Comparison of ENCODE assay signal across 8 mouse cellular contexts in the genomic region with DNA sequence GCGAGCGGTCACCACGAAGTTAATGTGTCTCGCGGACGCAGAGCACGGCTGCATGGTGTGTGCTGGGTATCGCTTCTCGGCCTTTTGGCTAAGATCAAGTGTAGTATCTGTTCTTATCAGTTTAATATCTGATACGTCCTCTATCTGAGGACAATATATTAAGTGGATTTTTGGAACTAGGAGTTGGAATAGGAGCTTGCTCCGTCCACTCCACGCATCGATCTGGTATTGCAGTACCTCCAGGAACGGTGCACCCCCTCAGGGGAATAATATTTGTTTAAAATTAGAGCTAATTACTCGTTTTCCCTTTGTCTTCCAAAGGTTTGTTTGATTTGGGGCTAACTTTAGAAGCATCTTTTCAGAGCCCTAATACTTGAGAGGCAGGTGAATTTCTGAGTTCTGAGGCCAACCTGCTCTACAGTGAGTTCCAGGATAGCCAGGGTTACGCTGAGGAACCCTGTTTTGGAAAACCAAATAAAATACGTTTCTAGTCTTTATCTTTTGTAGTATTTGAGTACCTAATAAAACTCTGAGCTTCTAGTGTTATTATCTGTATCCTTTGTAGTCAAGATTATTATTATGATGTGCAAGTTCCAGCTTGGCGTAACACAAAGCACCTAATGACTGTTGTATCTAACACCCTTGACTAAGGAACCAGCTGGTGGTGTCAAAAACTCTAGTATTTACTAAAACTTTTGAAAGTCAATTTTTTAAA. TPM values are rescaled to one million over a fixed set of nuclear protein-coding genes. Genes with fewer than 3 reads are reported as not detected.
DNase-seq lines count a peak whose midpoint lies in the region; ATAC-seq lines count a peak whose summit lies in the region.

No protein-coding gene starts in this region.

- no peak overlapping the region for H3K4me3 ChIP-seq in heart, embryonic 10.5 days
- H3K4me3 ChIP-seq in forebrain, embryonic 16.5 days (replicated peaks; ENCODE audit: low read length), result peak overlapping the region; percentile 54
- peak overlapping the region; percentile 28; the same call in 1 of the 2 replicates for H3K4me3 ChIP-seq in midbrain, embryonic 11.5 days (ENCODE audit: low read depth, low read length)

- WGBS in heart, embryonic 10.5 days, result under 1% methylated on average over 11 of the region's 18 CpGs
- WGBS in forebrain, embryonic 16.5 days, result 1% methylated on average over 11 of the region's 18 CpGs
- WGBS in midbrain, embryonic 11.5 days, result under 1% methylated on average over 9 of the region's 18 CpGs

- H3K9me3 ChIP-seq in heart, embryonic 10.5 days, result no peaks in the 10 kb centered on the region
- H3K9me3 ChIP-seq in forebrain, embryonic 16.5 days (ENCODE audit: control insufficient read depth, low read length), result no peaks in the 10 kb centered on the region
- no peaks in the 10 kb centered on the region for H3K9me3 ChIP-seq in midbrain, embryonic 11.5 days (ENCODE audit: control insufficient read depth, low read length)

- intact Hi-C loops in gastrocnemius, postnatal 14 days (cut with DNase I; ENCODE audit: low total_unique reads), result no loop called here

- peak; percentile 88 for DNase-seq in heart, embryonic 10.5 days (ENCODE audit: low spot score)
- DNase-seq in heart, adult 8-10 months (ENCODE audit: low spot score), result no peak
- DNase-seq in A20 (ENCODE audit: low read depth, low spot score), result peak; percentile 93
- peak; percentile 90 for DNase-seq in brain, adult 2 months (ENCODE audit: low read depth, low spot score)
- DNase-seq in kidney, postnatal 10 days, result peak; percentile 50
- DNase-seq in midbrain, embryonic 11.5 days (ENCODE audit: low spot score, missing footprints), result peak; percentile 95
- no peak for DNase-seq in gastrocnemius, postnatal 14 days

- peak overlapping the region; percentile 73 for H3K4me2 ChIP-seq in forebrain, embryonic 16.5 days (ENCODE audit: low read length)
- peak overlapping the region; percentile 50 for H3K4me2 ChIP-seq in midbrain, embryonic 11.5 days

- H3K36me3 ChIP-seq in heart, embryonic 10.5 days, result no peaks in the 10 kb centered on the region
- no peaks in the 10 kb centered on the region for H3K36me3 ChIP-seq in forebrain, embryonic 16.5 days (ENCODE audit: control insufficient read depth, insufficient read depth)
- no peaks in the 10 kb centered on the region for H3K36me3 ChIP-seq in midbrain, embryonic 11.5 days (ENCODE audit: control insufficient read depth, insufficient read depth, low read length)

- no peak overlapping the region; the same call in 1 of the 2 replicates for H3K9ac ChIP-seq in forebrain, embryonic 16.5 days (replicated peaks; ENCODE audit: low read depth, low read length)
- H3K9ac ChIP-seq in midbrain, embryonic 11.5 days (ENCODE audit: low read length), result peak overlapping the region; percentile 55; the same call in 1 of the 2 replicates

- H3K27ac ChIP-seq in heart, embryonic 10.5 days, result no peak overlapping the region
- H3K27ac ChIP-seq in forebrain, embryonic 16.5 days (ENCODE audit: low read length), result peak overlapping the region; percentile 12; the same call in 1 of the 2 replicates
- H3K27ac ChIP-seq in midbrain, embryonic 11.5 days (ENCODE audit: low read depth, low read length), result no peak overlapping the region

- no peaks in the 10 kb centered on the region for H3K4me1 ChIP-seq in heart, embryonic 10.5 days
- peaks cover 2% of the 10 kb centered on the region; the same call in 1 of the 2 replicates for H3K4me1 ChIP-seq in forebrain, embryonic 16.5 days (replicated peaks; ENCODE audit: control insufficient read depth, insufficient read depth, low read length)
- H3K4me1 ChIP-seq in midbrain, embryonic 11.5 days (ENCODE audit: control insufficient read depth, insufficient read depth, low read length), result peaks cover 4% of the 10 kb centered on the region; the same call in 1 of the 2 replicates

- H3K27me3 ChIP-seq in heart, embryonic 10.5 days (ENCODE audit: insufficient read depth, poor library complexity, severe bottlenecking), result peaks cover 25% of the 10 kb centered on the region
- peaks cover 9% of the 10 kb centered on the region; the same call in 1 of the 2 replicates for H3K27me3 ChIP-seq in forebrain, embryonic 16.5 days (replicated peaks; ENCODE audit: control insufficient read depth, insufficient read depth, low read length)
- no peaks in the 10 kb centered on the region; the same call in 1 of the 2 replicates for H3K27me3 ChIP-seq in midbrain, embryonic 11.5 days (ENCODE audit: control insufficient read depth, insufficient read depth, low read length)

- ATAC-seq in forebrain, embryonic 16.5 days, result peak; percentile 87
- peak; percentile 90 for ATAC-seq in midbrain, embryonic 11.5 days (ENCODE audit: low FRiP score)

RNA-seq across cellular contexts. Expression of gene Mreg, which starts 14.2 kb away (rescaled TPM):
- polyA plus RNA-seq in heart, embryonic 10.5 days (2016; fragmentation: Nextera tagmentation; extraction: Ambion mirVana), result 4.0 and 4.2 TPM in 2 replicates
- total RNA-seq in heart, adult 8-10 months (2022), result 10 to 100 TPM; 33.3 to 40.4 (median 37.5) TPM
- polyA plus RNA-seq in forebrain, embryonic 16.5 days (2015; fragmentation: Nextera tagmentation; extraction: Ambion mirVana), result 0.96 and 1.0 TPM in 2 replicates
- polyA plus RNA-seq in midbrain, embryonic 11.5 days (2014; fragmentation: Nextera tagmentation; extraction: Ambion mirVana), result 5.5 and 6.3 TPM in 2 replicates
- 10 to 100 TPM; 25.9 to 27.4 TPM for total RNA-seq in gastrocnemius, postnatal 14 days (2021)

RNA-seq across cellular contexts. Expression of gene Pecr, which starts 57.8 kb away (rescaled TPM):
- polyA plus RNA-seq in heart, embryonic 10.5 days (2016; fragmentation: Nextera tagmentation; extraction: Ambion mirVana), result 20.4 and 28.6 TPM in 2 replicates
- total RNA-seq in heart, adult 8-10 months (2022), result 10 to 100 TPM in 3 of 4 experiments, 1 to 10 TPM in 1; 9.5 to 12.4 (median 12.2) TPM
- polyA plus RNA-seq in forebrain, embryonic 16.5 days (2015; fragmentation: Nextera tagmentation; extraction: Ambion mirVana), result 9.7 and 11.2 TPM in 2 replicates
- polyA plus RNA-seq in midbrain, embryonic 11.5 days (2014; fragmentation: Nextera tagmentation; extraction: Ambion mirVana), result 14.5 and 14.7 TPM in 2 replicates
- 10 to 100 TPM; 19.6 to 20.5 TPM for total RNA-seq in gastrocnemius, postnatal 14 days (2021)

RNA-seq across cellular contexts. Expression of gene Tmem169, which starts 57.8 kb away (rescaled TPM):
- polyA plus RNA-seq in heart, embryonic 10.5 days (2016; fragmentation: Nextera tagmentation; extraction: Ambion mirVana), result 0.36 and 1.1 TPM in 2 replicates
- total RNA-seq in heart, adult 8-10 months (2022), result not detected
- 32.8 and 39.8 TPM in 2 replicates for polyA plus RNA-seq in forebrain, embryonic 16.5 days (2015; fragmentation: Nextera tagmentation; extraction: Ambion mirVana)
- 14.2 and 14.4 TPM in 2 replicates for polyA plus RNA-seq in midbrain, embryonic 11.5 days (2014; fragmentation: Nextera tagmentation; extraction: Ambion mirVana)
- under 1 TPM; 0.07 to 0.14 TPM for total RNA-seq in gastrocnemius, postnatal 14 days (2021)

Comparison
In these comparisons a context has a peak if more than half of its experiments do, and no peak if none do; other contexts are left out.
1. DNase-seq: peak in heart, embryonic 10.5 days (single experiment), A20 (single experiment), brain, adult 2 months (single experiment), kidney, postnatal 10 days (single experiment) and midbrain, embryonic 11.5 days (single experiment); none in heart, adult 8-10 months (single experiment) and gastrocnemius, postnatal 14 days (single experiment).